In genomic region chr2:166617706-166618105, GRCm38 (mm10) we compare ENCODE assay signal across 23 mouse cellular contexts.
DNase-seq lines count a peak whose midpoint lies in the region; ATAC-seq and TF ChIP-seq lines count a peak whose summit lies in the region.
"Had no signal": no experiment of that assay in that cellular context is flagged by ENCODE, and none has a peak within 500 bp of the region (broad histone marks: within the 10 kb centered on the region; RNA-seq: fewer than 3 reads in every experiment).

No protein-coding gene starts in this region.

- no peaks in the 10 kb centered on the region for H3K9me3 ChIP-seq in liver, postnatal 0 days (ENCODE audit: low read length)
- H3K9me3 ChIP-seq: forebrain, embryonic 13.5 days; hindbrain, embryonic 15.5 days; neural tube, embryonic 12.5 days had no signal

- H3K4me2 ChIP-seq in liver, postnatal 0 days (ENCODE audit: low read depth, low read length): no peak overlapping the region
- H3K4me2 ChIP-seq: forebrain, embryonic 13.5 days; hindbrain, embryonic 15.5 days; neural tube, embryonic 12.5 days had no signal

- H3K27me3 ChIP-seq in liver, postnatal 0 days (ENCODE audit: insufficient read depth, low read length): no peaks in the 10 kb centered on the region
- H3K27me3 ChIP-seq: forebrain, embryonic 13.5 days; hindbrain, embryonic 15.5 days; neural tube, embryonic 12.5 days; Patski had no signal

- no peak for TF ChIP-seq CTCF in liver, postnatal 0 days (IDR thresholded peaks at IDR 0.05; ENCODE audit: low read depth)

- TF ChIP-seq EP300 in liver, postnatal 0 days (IDR thresholded peaks at IDR 0.05; ENCODE audit: low read depth): no peak

- WGBS in liver, postnatal 0 days (ENCODE audit: insufficient replicate concordance): 78% methylated on average over 5 of the region's 5 CpGs

- no peak overlapping the region for H3K4me3 ChIP-seq in liver, postnatal 0 days (ENCODE audit: low read depth, low read length)
- H3K4me3 ChIP-seq: forebrain, embryonic 13.5 days; heart, adult 2 months; hindbrain, embryonic 15.5 days; layer of hippocampus, adult 2 months; midbrain, embryonic 10.5 days; neural tube, embryonic 12.5 days had no signal

- ATAC-seq in activated CD4-positive, CD25-positive, alpha-beta regulatory T cell, adult 4 months: peak; percentile 46
- ATAC-seq in liver, postnatal 0 days: no peak
- ATAC-seq in erythroid progenitor cell, adult 5-6 weeks (replicated peaks; ENCODE audit: low FRiP score, poor library complexity, severe bottlenecking): no peak
- ATAC-seq: forebrain, embryonic 13.5 days; Patski had no signal

- peak; percentile 19 for DNase-seq in spleen, adult 12 weeks (ENCODE audit: low spot score)
- no peak for DNase-seq in spleen, postnatal 4 days (ENCODE audit: low spot score in 2 of 2)
- DNase-seq in spleen, postnatal 36 days (ENCODE audit: low spot score in 2 of 2): peak; percentile 75 to 79
- DNase-seq in thymus, postnatal 36 days: peak; percentile 69 to 79
- DNase-seq in gastrocnemius, adult 8-10 months (ENCODE audit: low spot score in 2 of 2): no peak
- DNase-seq in liver, postnatal 0 days: no peak
- DNase-seq: cerebellum, adult 8-10 months; gastrocnemius, postnatal 25 days; heart, postnatal 4 days; kidney, adult 2 months; kidney, postnatal 10 days; liver; lung, adult 2 months had no signal

- no peak overlapping the region for H3K27ac ChIP-seq in liver, postnatal 0 days (ENCODE audit: low read depth)
- H3K27ac ChIP-seq: forebrain, embryonic 13.5 days; heart, adult 2 months; hindbrain, embryonic 15.5 days; layer of hippocampus, adult 2 months; neural tube, embryonic 12.5 days; stomach, postnatal 0 days had no signal

- no peak overlapping the region for H3K9ac ChIP-seq in liver, postnatal 0 days (replicated peaks)
- H3K9ac ChIP-seq: forebrain, embryonic 13.5 days; hindbrain, embryonic 15.5 days; neural tube, embryonic 12.5 days had no signal

- peaks cover 6% of the 10 kb centered on the region for H3K4me1 ChIP-seq in liver, postnatal 0 days (ENCODE audit: insufficient read depth)

- H3K36me3 ChIP-seq in liver, postnatal 0 days (replicated peaks; ENCODE audit: insufficient read depth, low read length): peaks cover 14% of the 10 kb centered on the region
- H3K36me3 ChIP-seq: hindbrain, embryonic 15.5 days had no signal

Comparison
In these comparisons a context has a peak if more than half of its experiments do, and no peak if none do; other contexts are left out.
1. DNase-seq: peak in spleen, adult 12 weeks (single experiment), spleen, postnatal 36 days (2 of 2) and thymus, postnatal 36 days (2 of 2); none in spleen, postnatal 4 days (0 of 2), gastrocnemius, adult 8-10 months (0 of 2) and liver, postnatal 0 days (single experiment).